Mouse (Mus musculus): ENCODE data around the gene Atrip.
A peak's percentile ranks its signal among the peaks of the same experiment; 100 is the strongest.

The Atrip gene

GRCm38 (mm10) chr9:109038086-109038895 is 35.6 kb downstream of the Atrip start, which contains the start of gene Shisa5:
Shisa5 (plus strand) TSS chr9:109038565.
- peak; percentile 75 to 85 for DNase-seq (ENCODE audit: low spot score in 2 of 2)

DNA sequence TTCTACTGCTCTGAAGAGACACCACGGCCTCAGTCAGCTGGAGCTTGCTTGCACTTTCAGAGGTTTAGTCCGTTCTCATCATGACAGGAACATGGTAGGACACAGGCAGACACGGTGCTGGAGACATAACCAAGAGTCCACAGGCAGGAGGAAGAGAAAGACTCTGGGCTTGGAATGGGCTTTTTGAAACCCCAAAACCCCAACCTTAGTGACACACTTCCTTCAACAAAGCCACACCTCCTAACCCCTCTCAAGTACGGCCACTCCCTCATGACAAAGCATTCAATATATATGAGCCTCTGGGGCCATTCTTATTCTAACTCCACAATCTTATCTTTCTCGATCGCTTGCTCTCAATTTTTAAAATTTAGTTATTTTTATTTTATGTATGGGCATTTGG is 41.5 kb downstream of the Atrip start:
- DNase-seq (ENCODE audit: low spot score in 2 of 2) = no peak

DNA sequence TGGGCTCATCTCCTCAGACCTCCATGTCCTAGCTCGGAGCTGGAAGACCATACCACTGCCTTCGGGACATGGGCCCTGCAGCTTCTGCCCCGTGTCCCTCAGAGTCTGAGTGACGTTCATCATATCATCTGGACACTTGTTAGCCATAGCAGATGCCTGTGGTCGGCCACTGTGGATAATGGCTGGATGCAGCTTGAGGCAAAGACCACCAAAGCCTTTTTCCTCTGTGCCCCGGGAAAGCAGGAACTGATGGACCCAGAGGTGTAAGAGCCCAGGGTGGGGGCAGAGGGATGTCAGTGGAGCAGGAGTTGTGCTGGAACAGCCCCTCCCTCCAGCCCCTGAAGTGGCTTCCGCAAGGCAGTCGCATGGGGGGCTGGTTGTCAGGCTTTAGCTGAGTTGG is 42.2 kb downstream of the Atrip start:
- DNase-seq (ENCODE audit: low spot score in 2 of 2) = peak in 1 of 2 experiments; percentile 48

GRCm38 (mm10) chr9:109031001-109031400 is 42.9 kb downstream of the Atrip start:
- peak in 1 of 2 experiments; percentile 50 for DNase-seq (ENCODE audit: low spot score in 2 of 2)

GRCm38 (mm10) chr9:109030312-109030711 is 43.6 kb downstream of the Atrip start:
- peak in 1 of 2 experiments; percentile 53 for DNase-seq (ENCODE audit: low spot score in 2 of 2)

DNA sequence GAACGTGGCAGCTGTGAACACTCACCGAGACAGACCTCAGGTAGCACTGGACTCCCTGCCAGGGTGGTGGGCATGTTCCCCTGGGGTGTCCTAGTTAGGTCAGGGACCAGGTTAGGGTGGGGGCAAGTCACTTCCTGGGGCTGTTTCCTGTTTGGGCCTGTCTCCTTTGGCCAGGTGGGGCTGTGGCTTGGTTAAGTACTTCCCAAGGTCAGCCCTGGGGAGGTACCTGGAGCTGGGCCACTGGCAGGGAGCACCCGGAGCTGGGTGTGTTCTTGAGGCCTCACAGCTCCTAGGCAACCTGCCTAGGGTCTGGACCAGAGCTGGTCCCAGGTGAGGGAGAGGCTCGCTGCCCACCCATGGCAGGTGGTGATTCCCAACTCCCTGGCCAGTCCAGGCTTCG is 45.0 kb downstream of the Atrip start:
- peak in 1 of 2 experiments; percentile 53 for DNase-seq (ENCODE audit: low spot score in 2 of 2)

DNA sequence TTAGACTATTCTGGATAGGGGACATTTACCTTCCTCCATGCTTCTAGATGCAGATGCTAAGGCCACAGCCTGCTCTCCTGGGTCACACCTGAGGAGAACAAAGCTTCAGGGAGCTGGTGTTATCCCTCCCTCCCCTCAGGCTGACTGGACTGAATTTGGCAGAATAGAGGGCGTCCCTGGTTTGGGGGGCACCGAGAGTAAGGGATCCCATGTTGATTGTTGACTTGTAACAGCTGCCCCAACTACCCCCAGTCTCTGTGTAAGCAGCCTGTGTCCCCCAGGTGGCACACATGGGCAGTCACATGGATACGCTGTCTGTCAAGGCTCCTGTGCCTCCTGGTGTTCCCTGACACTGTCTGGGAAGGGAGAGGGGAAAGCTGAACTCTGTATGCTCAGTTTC is 45.5 kb downstream of the Atrip start:
- peak in 1 of 2 experiments; percentile 50 for DNase-seq (ENCODE audit: low spot score in 2 of 2)

- no peak for DNase-seq (ENCODE audit: low spot score in 2 of 2)
These were observed 46.4 kb downstream of the Atrip start for GRCm38 (mm10) chr9:109027521-109027920.

DNA sequence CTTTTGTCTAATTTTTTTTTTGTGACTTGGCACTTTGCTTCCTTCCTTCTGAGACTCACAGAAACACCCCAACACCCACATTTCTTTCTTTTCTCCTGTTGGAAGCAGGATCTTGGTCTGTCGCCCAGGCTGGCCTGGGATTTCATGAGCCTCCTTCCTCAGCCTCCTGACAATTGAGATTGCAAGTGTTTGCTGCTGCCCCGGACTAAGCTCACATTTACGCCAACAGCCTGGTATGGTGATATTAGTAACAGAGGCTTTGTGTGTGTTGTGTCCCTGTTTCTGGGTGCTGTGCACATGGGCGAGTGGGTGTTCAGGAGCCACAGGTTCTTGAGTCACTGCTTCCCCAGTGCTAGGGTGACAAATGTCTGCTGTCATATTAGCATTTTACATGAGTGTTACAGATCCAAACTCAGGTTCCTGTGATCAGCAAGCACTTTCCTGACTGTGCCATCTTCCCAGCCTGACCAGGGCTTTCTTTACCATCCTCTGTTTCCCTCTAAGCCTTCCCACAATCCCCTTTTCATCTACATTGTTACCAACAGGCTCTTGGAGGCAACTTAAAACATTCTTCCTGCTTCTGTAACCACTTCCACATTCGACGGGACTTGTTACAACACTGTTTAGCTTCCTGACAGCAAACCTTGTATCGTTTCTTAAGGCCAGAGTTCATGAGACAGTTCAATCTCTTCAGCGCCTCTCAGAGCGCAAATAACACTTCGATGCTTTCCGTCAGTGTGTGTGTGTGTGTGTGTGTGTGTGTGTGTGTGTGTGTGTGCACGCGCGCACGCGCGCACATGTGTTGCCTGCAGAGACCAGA is 50.8 kb downstream of the Atrip start:
- peak; percentile 13 to 47 for DNase-seq (ENCODE audit: low spot score in 2 of 2)

GRCm38 (mm10) chr9:109021428-109021827 is 52.5 kb downstream of the Atrip start:
- DNase-seq (ENCODE audit: low spot score in 2 of 2) = peak; percentile 14 to 26

GRCm38 (mm10) chr9:109016973-109017604 is 56.8 kb downstream of the Atrip start:
- no peak for DNase-seq (ENCODE audit: low spot score in 2 of 2)

DNA sequence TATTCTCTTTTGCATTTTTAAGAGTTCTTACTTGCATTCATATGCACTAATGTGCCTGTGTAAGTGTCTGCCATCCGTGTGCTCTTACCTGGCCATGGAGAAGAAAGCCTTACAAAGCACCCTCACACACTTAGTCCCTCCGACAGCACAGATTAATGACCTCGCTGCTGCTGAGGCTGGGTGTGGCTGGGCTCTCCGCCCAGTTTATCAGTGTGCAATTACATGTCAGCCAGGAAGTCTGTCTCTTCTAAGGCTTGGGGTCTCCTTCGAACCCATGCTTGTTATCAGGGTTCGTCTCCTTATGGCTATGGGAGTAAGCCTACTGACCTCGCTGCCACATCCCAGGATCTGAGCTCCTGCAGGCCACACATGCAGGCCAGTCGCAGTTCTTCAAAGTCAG is 58.5 kb downstream of the Atrip start:
- no peak for DNase-seq (ENCODE audit: low spot score in 2 of 2)

GRCm38 (mm10) chr9:109010316-109010690 is 63.6 kb downstream of the Atrip start:
- DNase-seq (ENCODE audit: low spot score in 2 of 2) = no peak

- DNase-seq (ENCODE audit: low spot score in 2 of 2) = peak in 1 of 2 experiments; percentile 41
These were observed 64.1 kb downstream of the Atrip start for GRCm38 (mm10) chr9:109009636-109010315.

DNA sequence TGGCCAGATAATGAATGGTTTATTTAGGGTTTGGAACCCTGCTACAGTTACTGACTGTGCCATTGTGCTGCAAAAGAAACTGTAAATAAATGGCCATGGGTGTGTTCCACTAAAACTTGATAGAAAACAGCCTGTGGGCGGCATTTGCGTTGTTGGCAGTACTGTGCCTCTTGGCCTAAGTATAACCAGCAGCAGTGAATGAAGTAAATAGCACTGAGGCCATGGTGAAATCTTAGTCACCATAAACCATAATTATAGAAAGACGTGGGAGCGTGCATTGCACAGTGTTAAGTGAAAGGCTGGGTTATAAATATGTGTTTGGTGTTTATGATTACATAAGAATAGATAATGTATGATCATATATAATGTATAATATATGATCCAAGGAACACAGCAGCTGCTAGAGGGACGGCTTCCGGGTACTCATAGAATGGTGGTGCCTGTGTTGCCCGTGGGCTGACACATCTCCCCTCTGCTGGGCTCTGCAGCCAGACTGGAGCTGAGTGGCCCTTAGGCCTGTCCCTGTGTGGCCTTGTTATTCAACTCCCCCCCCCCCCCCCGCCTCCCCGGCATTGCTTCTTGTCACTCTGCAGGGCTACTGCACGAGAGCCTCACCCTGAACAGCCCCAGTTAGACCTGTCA is 64.8 kb downstream of the Atrip start:
- no peak for DNase-seq (ENCODE audit: low spot score in 2 of 2)

DNA sequence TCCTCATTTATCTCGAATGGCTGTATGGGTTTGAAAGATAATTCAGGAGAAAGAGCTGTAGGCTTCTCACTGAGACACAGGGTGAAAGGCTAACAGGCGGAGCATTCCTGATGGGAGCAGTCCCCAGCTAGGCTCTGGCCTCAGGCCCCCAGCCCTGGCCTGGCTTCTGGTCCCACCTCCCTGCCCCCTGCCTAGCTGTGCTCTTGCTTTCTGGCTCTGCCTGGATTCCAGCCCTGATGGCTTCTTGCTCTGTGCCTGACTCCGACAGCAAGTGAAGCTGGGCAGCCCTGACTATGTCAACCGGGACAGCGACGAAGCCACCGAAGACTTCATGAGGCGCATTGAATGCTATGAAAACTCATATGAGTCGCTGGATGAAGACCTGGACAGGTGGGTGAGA is 65.8 kb downstream of the Atrip start:
- DNase-seq (ENCODE audit: low spot score in 2 of 2) = no peak
